Mouse (Mus musculus): Measurements from ENCODE around the gene Map2k6. TPM values are rescaled to one million over a fixed set of nuclear protein-coding genes. Genes with fewer than 3 reads are reported as not detected.
A peak's percentile ranks its signal among the peaks of the same experiment; 100 is the strongest.

Map2k6 gene
- polyA plus RNA-seq, 1 experiment = 0.36 TPM

GRCm38 (mm10) chr11:110461560-110462331 lies 62.8 kb downstream of the Map2k6 start:
- H3K4me3 ChIP-seq (replicated peaks) = no peak overlapping the region
- peaks cover 6% of the 10 kb centered on the region; the same call in 1 of the 2 replicates for H3K9me3 ChIP-seq
- TF ChIP-seq GATA1 (IDR thresholded peaks at IDR 0.05; ENCODE audit: borderline replicate concordance, low read length) (no peak), FLI1 (IDR thresholded peaks at IDR 0.05; ENCODE audit: low read length) (no peak)
- H3K27me3 ChIP-seq (replicated peaks) = no peaks in the 10 kb centered on the region
- peaks cover 34% of the 10 kb centered on the region for H3K4me1 ChIP-seq
- no peaks in the 10 kb centered on the region for H3K36me3 ChIP-seq (replicated peaks; ENCODE audit: low read length)

GRCm38 (mm10) chr11:110462975-110463578 lies 64.2 kb downstream of the Map2k6 start:
- no peak overlapping the region for H3K4me3 ChIP-seq (replicated peaks)
- peaks cover 6% of the 10 kb centered on the region; the same call in 1 of the 2 replicates for H3K9me3 ChIP-seq
- H3K4me1 ChIP-seq = peaks cover 34% of the 10 kb centered on the region
- no peaks in the 10 kb centered on the region for H3K36me3 ChIP-seq (replicated peaks; ENCODE audit: low read length)
- no peaks in the 10 kb centered on the region for H3K27me3 ChIP-seq (replicated peaks)
- no peak for TF ChIP-seq GATA1 (IDR thresholded peaks at IDR 0.05; ENCODE audit: borderline replicate concordance, low read length)
- no peak for TF ChIP-seq FLI1 (IDR thresholded peaks at IDR 0.05; ENCODE audit: low read length)

DNA sequence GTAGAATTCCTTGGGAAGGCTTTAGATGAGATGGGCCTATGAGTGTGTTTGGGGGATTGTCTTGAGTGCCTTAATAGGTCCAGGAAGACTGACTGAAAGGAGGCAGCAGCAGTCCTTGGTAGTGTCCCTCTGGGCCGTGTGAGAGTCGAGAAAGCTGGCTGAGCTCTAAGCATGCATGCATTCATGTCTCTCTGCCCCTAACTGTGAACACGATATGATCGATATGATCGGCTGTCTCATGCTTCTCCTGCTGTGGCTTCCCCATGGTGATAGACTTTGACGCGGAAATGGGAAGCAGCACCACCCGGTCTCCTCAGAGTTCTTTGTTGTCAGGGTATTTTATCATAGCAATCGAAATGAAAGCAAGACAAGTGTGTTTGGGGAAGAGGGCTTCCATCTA lies 64.9 kb downstream of the Map2k6 start:
- Histone ChIP-seq H3K9me3 (peaks cover 6% of the 10 kb centered on the region; the same call in 1 of the 2 replicates), H3K4me3 (replicated peaks) (peak overlapping the region; percentile 56), H3K4me1 (peaks cover 32% of the 10 kb centered on the region), H3K27me3 (replicated peaks) (no peaks in the 10 kb centered on the region), H3K36me3 (replicated peaks; ENCODE audit: low read length) (no peaks in the 10 kb centered on the region)
- TF ChIP-seq GATA1 (IDR thresholded peaks at IDR 0.05; ENCODE audit: borderline replicate concordance, low read length) (no peak), FLI1 (IDR thresholded peaks at IDR 0.05; ENCODE audit: low read length) (no peak)

DNA sequence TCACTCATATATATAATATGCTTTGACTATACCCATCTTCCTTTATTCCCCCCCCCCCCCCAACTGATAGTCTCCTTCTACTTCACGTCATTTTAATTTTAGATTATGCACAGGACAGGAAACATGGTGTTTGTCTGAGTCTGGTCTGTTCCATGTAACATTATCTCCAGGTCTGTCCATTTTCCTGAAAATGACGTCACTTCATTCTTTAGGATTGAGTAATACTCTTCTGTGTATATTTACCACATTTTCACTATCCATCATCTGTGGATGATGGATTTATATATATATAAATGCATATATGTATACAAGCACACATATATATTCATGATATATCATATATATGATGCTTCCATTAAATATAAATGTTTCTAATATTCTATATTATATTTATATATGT lies 70.1 kb downstream of the Map2k6 start:
- Histone ChIP-seq H3K27me3 (replicated peaks) (no peaks in the 10 kb centered on the region), H3K36me3 (replicated peaks; ENCODE audit: low read length) (no peaks in the 10 kb centered on the region), H3K4me1 (peaks cover 27% of the 10 kb centered on the region), H3K9me3 (no peaks in the 10 kb centered on the region), H3K4me3 (replicated peaks) (no peak overlapping the region)
- TF ChIP-seq GATA1 (IDR thresholded peaks at IDR 0.05; ENCODE audit: borderline replicate concordance, low read length) (no peak), FLI1 (IDR thresholded peaks at IDR 0.05; ENCODE audit: low read length) (no peak)

- Histone ChIP-seq H3K36me3 (replicated peaks; ENCODE audit: low read length) (no peaks in the 10 kb centered on the region), H3K4me1 (peaks cover 32% of the 10 kb centered on the region), H3K9me3 (no peaks in the 10 kb centered on the region), H3K27me3 (replicated peaks) (no peaks in the 10 kb centered on the region), H3K4me3 (replicated peaks) (no peak overlapping the region)
- TF ChIP-seq FLI1 (IDR thresholded peaks at IDR 0.05; ENCODE audit: low read length) (no peak), GATA1 (IDR thresholded peaks at IDR 0.05; ENCODE audit: borderline replicate concordance, low read length) (no peak)
Measured at GRCm38 (mm10) chr11:110470561-110471273, 71.8 kb downstream of the Map2k6 start.

DNA sequence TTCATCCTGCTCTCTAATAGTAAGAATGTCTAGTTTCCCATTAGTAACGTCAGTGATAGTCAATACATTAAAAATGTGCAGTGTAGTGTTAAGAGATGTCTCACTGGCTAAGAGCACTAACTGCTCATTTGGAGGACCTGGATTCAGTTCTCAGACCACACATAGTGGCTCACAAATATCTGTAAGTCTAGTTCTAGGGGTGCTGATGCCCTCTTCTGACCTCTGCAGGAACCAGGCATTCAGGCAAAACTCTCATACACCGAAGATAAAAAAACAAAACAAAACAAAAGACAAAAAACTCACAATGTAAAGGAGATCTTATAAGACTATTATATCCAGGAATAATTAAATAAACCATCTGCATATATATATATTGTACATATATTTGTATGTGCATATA lies 72.4 kb downstream of the Map2k6 start:
- Histone ChIP-seq H3K36me3 (replicated peaks; ENCODE audit: low read length) (no peaks in the 10 kb centered on the region), H3K27me3 (replicated peaks) (no peaks in the 10 kb centered on the region), H3K4me3 (replicated peaks) (no peak overlapping the region), H3K9me3 (no peaks in the 10 kb centered on the region), H3K4me1 (peaks cover 38% of the 10 kb centered on the region)
- TF ChIP-seq GATA1 (IDR thresholded peaks at IDR 0.05; ENCODE audit: borderline replicate concordance, low read length) (no peak), FLI1 (IDR thresholded peaks at IDR 0.05; ENCODE audit: low read length) (no peak)

DNA sequence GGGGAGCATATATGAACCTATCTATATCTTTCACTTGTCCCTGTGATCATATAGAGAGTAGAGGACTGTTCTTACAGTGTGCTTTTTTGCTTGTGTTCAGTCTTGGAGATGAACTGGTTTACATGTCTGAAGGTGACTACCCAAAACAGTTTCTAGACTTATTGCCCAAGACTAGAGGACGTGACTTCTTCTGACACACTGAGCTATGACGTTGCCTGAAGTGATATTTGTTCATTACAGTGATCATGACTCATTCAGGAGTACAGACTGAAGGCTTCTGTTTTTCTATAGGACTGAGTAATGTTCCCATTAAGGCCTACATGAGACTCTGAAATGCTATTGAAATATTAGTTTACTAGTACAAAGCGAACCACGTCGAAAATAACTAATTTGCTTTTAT lies 73.2 kb downstream of the Map2k6 start:
- Histone ChIP-seq H3K9me3 (no peaks in the 10 kb centered on the region), H3K27me3 (replicated peaks) (no peaks in the 10 kb centered on the region), H3K36me3 (replicated peaks; ENCODE audit: low read length) (no peaks in the 10 kb centered on the region), H3K4me1 (peaks cover 45% of the 10 kb centered on the region), H3K4me3 (replicated peaks) (no peak overlapping the region)
- TF ChIP-seq FLI1 (IDR thresholded peaks at IDR 0.05; ENCODE audit: low read length) = no peak
- TF ChIP-seq GATA1 (IDR thresholded peaks at IDR 0.05; ENCODE audit: borderline replicate concordance, low read length) = no peak

DNA sequence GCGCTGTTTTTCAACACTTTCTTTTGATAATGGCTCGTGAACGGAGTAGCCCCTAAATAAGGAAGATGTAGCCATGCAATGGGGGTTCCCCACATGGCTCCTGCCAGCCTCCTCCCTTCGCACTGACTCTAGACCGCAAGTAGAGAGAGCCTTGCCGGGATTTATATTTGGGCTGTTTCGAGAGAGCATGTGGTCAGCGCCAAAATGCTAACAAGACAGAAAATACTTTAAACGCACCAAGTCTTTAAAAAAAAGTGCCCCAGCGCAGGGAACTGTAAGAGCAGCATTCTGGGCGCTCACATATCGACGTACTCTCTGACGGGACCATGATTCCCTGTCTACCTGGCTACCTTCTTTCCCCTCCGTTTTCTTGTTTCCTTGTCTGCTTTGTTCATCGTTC lies 74.6 kb downstream of the Map2k6 start:
- no peaks in the 10 kb centered on the region for H3K27me3 ChIP-seq (replicated peaks)
- no peak for TF ChIP-seq GATA1 (IDR thresholded peaks at IDR 0.05; ENCODE audit: borderline replicate concordance, low read length)
- TF ChIP-seq FLI1 (IDR thresholded peaks at IDR 0.05; ENCODE audit: low read length) = no peak
- no peaks in the 10 kb centered on the region for H3K9me3 ChIP-seq
- H3K36me3 ChIP-seq (replicated peaks; ENCODE audit: low read length) = no peaks in the 10 kb centered on the region
- H3K4me1 ChIP-seq = peaks cover 60% of the 10 kb centered on the region
- no peak overlapping the region for H3K4me3 ChIP-seq (replicated peaks)

GRCm38 (mm10) chr11:110476361-110477151 lies 77.6 kb downstream of the Map2k6 start:
- Histone ChIP-seq H3K36me3 (replicated peaks; ENCODE audit: low read length) (no peaks in the 10 kb centered on the region), H3K4me1 (peaks cover 70% of the 10 kb centered on the region), H3K9me3 (no peaks in the 10 kb centered on the region), H3K27me3 (replicated peaks) (no peaks in the 10 kb centered on the region), H3K4me3 (replicated peaks) (peak overlapping the region; percentile 59)
- TF ChIP-seq FLI1 (IDR thresholded peaks at IDR 0.05; ENCODE audit: low read length) (no peak), GATA1 (IDR thresholded peaks at IDR 0.05; ENCODE audit: borderline replicate concordance, low read length) (no peak)

Measured in megakaryocyte, embryonic 14.5 days (primary cell).